Mouse (Mus musculus) embryonic facial prominence, embryonic 12.5 days (tissue): ENCODE measurements around the gene Map6. TPM values are rescaled to one million over a fixed set of nuclear protein-coding genes. Genes with fewer than 3 reads are reported as not detected.
A peak's percentile ranks its signal among the peaks of the same experiment; 100 is the strongest.

Source experiments
- ATAC-seq: fragments of 200-750 bp; cut with Nextera tagmentation; 2 replicates; pipeline ENCODE4 v1.8.0; 2017; ENCODE audit not compliant: insufficient number of reproducible peaks, insufficient read depth, low FRiP score, low TSS enrichment
- H3K27ac ChIP-seq: fragments of 300-500 bp; sonication (generic); 2 replicates; pipeline ENCODE4 v1.5.1; 2016; ENCODE audit warnings: mild to moderate bottlenecking
- H3K27me3 ChIP-seq: fragments of 300-500 bp; sonication (generic); 2 replicates; pipeline ENCODE4 v1.6.1; 2016; ENCODE audit warnings: mild to moderate bottlenecking, moderate library complexity
- H3K36me3 ChIP-seq: fragments of 300-500 bp; sonication (generic); 2 replicates; pipeline ENCODE4 v1.6.1; 2016; ENCODE audit warnings: mild to moderate bottlenecking
- H3K4me1 ChIP-seq: fragments of 300-500 bp; sonication (generic); 2 replicates; pipeline ENCODE4 v1.6.1; 2016
- H3K4me2 ChIP-seq: fragments of 300-500 bp; sonication (generic); replicated peaks from 2 replicates; pipeline ENCODE4 v1.6.1; 2016; ENCODE audit warnings: mild to moderate bottlenecking, moderate library complexity
- H3K4me3 ChIP-seq: fragments of 300-500 bp; sonication (generic); 2 replicates; pipeline ENCODE4 v1.5.1; 2016; ENCODE audit warnings: mild to moderate bottlenecking
- H3K9ac ChIP-seq: fragments of 300-500 bp; sonication (generic); 2 replicates; pipeline ENCODE4 v1.6.1; 2016; ENCODE audit warnings: mild to moderate bottlenecking, moderate library complexity
- H3K9me3 ChIP-seq: fragments of 300-500 bp; sonication (generic); 2 replicates; pipeline ENCODE4 v1.6.1; 2016; ENCODE audit warnings: mild to moderate bottlenecking, moderate library complexity
- WGBS: fragments of 180-500 bp; shearing (Covaris S2); methylation state at CpG from one replicate; pipeline ENCODE4 v1.1.7; 2016; 5-methylcytosine and 5-hydroxymethylcytosine counted together
- polyA plus RNA-seq: library from polyadenylated mRNA; unstranded; fragments of >200 nt; fragmentation: Nextera tagmentation; extraction: Ambion mirVana; gene quantifications from 2 replicates; pipeline ENCODE4 v1.2.1, GENCODE M21; 2016

Gene Map6
- polyA plus RNA-seq, 1 experiment from 2014 or later: 12.6 TPM

DNA sequence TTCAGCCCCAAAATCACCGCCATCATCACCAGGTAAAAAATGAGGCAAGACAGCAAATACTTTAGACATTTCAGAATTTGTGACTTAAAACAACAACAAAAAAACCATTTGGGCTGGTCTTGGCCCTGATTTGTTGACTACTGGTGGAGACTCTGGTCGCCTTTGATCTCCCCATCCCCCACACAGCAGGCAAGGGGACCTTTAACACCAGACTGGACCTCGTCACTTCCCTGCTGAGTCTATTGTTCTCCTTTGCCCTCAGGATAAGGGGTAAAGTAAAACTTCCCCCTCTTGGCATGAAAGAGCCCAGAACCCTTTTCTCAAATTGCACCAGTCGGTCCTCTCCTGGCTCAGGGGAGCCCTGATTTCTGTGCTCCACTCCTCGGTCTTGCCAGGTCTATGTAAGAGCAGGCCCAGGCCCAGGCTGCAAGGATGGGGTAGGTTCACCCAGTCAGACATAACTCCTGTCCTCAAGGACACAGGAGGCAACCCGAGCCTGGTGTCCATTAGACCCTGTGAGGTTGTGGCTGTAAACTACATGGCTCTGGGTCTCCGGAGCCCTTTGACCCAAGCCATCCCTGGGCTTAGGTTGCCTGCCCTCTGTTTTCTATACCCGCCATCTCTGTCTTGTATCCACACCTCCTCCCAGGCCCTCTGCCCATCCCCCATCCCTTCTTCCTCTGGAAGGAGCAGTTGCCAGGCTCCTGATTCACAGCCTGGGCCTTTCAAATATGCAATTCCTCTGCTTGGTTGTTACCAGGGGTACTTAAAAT is 30.2 kb upstream of the Map6 start:
- no peak for ATAC-seq
- H3K9ac ChIP-seq: 0 out of 2 replicates have a peak overlapping the region, but pooled peaks have one; percentile 34
- no peak overlapping the region for H3K4me3 ChIP-seq
- peaks cover 37% of the 10 kb centered on the region for H3K4me1 ChIP-seq
- H3K4me2 ChIP-seq: no peak overlapping the region
- no peaks in the 10 kb centered on the region for H3K36me3 ChIP-seq
- H3K9me3 ChIP-seq: no peaks in the 10 kb centered on the region
- WGBS: 18% methylated on average over 8 of the region's 8 CpGs
- H3K27me3 ChIP-seq: peaks cover 19% of the 10 kb centered on the region; the same call in 1 of the 2 replicates
- H3K27ac ChIP-seq: 0 out of 2 replicates have a peak overlapping the region, but pooled peaks have one; percentile 2

DNA sequence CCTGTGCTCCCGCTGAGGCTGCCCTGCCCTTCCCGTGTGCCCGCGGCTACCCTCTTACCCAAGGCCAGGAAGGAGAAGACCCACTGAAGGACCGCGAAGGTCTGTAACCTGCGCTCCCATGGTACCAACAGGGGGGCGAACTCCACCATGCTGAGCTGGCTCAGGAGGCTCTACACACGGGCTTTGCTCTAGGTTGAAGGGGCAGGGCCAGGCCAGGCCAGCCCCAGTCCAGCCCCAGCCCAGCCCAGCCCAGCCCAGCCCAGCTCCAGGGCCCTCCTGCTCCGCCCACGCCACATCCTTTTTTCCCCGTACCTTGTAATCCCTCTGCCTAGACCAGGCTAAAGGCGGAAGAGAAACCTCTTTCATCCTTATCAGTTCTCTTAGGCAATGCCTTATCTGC is 28.8 kb upstream of the Map6 start, which contains the start of gene Mogat2:
Gene Mogat2 (minus strand): TSS at position 203 of the 400 bp plus-strand sequence.
- 0 out of 2 replicates have a peak within 1 kb of the TSS, but pooled peaks have one; percentile 2 for H3K27ac ChIP-seq
- H3K27me3 ChIP-seq: peaks cover 19% of the 10 kb centered on the region; the same call in 1 of the 2 replicates
- ATAC-seq: no peak
- H3K9ac ChIP-seq: peak within 1 kb of the TSS; percentile 34; the same call in 1 of the 2 replicates
- peak within 1 kb of the TSS; percentile 15; the same call in 1 of the 2 replicates for H3K4me3 ChIP-seq
- no peaks in the 10 kb centered on the region for H3K9me3 ChIP-seq
- 8% methylated on average over 13 of the region's 13 CpGs for WGBS
- peak within 1 kb of the TSS; percentile 38 for H3K4me2 ChIP-seq
- H3K36me3 ChIP-seq: no peaks in the 10 kb centered on the region
- H3K4me1 ChIP-seq: peaks cover 37% of the 10 kb centered on the region

DNA sequence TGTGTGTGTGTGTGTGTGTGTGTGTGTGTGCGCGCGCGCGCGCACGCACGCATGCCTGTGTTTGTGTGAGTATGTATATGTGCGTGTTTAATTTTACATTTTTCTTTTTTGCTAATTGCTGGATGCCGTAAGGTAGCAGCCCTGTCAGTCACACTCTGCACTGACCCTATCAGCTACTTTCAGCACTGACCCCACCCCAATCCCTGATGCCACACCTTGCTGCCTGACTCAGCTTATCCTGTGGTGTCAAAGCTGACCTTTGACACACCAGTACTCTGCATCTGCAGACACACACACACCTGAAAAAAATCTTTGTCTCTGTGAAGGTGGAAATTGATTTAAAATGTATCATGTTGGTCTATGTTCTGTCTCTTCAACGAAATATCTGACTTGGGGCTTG is 25.1 kb upstream of the Map6 start:
- Histone ChIP-seq H3K4me3 (no peak overlapping the region), H3K9me3 (no peaks in the 10 kb centered on the region), H3K9ac (no peak overlapping the region), H3K36me3 (no peaks in the 10 kb centered on the region), H3K27me3 (peaks cover 19% of the 10 kb centered on the region; the same call in 1 of the 2 replicates), H3K27ac (no peak overlapping the region), H3K4me1 (peaks cover 19% of the 10 kb centered on the region), H3K4me2 (no peak overlapping the region)
- ATAC-seq: no peak
- 93% methylated on average over 11 of the region's 11 CpGs for WGBS

- ATAC-seq: no peak
- Histone ChIP-seq H3K9ac (no peak overlapping the region), H3K27me3 (peaks cover 4% of the 10 kb centered on the region; the same call in 1 of the 2 replicates), H3K27ac (no peak overlapping the region), H3K4me1 (0 out of 2 replicates have a peak, but pooled peaks cover 8% of the 10 kb centered on the region), H3K9me3 (no peaks in the 10 kb centered on the region), H3K4me2 (peak overlapping the region; percentile 76), H3K36me3 (no peaks in the 10 kb centered on the region), H3K4me3 (no peak overlapping the region)
- WGBS: 23% methylated on average over 5 of the region's 5 CpGs
Observed at GRCm38 (mm10) chr7:99248157-99248742, 19.0 kb upstream of the Map6 start.

- WGBS: 1% methylated on average over 32 of the region's 44 CpGs
- Histone ChIP-seq H3K27me3 (peaks cover 4% of the 10 kb centered on the region; the same call in 1 of the 2 replicates), H3K9me3 (no peaks in the 10 kb centered on the region), H3K9ac (peak overlapping the region; percentile 40), H3K27ac (no peak overlapping the region), H3K4me3 (peak overlapping the region; percentile 43), H3K36me3 (no peaks in the 10 kb centered on the region), H3K4me1 (0 out of 2 replicates have a peak, but pooled peaks cover 8% of the 10 kb centered on the region), H3K4me2 (peak overlapping the region; percentile 76)
- no peak for ATAC-seq
Observed at GRCm38 (mm10) chr7:99248906-99249581, 18.2 kb upstream of the Map6 start.

DNA sequence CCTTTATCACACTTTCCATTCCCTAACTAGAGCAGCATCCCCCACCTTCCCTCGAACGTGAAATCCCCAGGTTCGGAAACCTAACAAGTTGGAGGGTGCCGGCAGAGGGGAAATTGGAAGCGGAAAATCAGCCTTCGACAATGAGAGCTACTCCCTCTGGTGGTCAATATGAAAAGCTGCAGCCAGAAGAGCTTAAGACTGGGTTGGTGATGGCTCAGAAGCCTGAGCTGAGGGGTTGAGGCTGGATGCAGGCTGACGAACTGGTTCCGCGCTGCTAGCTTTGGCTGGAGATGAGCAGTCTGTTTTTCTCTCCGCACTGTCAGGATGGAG is 17.7 kb upstream of the Map6 start:
- Histone ChIP-seq H3K36me3 (no peaks in the 10 kb centered on the region), H3K9ac (no peak overlapping the region), H3K27ac (no peak overlapping the region), H3K4me1 (0 out of 2 replicates have a peak, but pooled peaks cover 8% of the 10 kb centered on the region), H3K4me2 (peak overlapping the region; percentile 76), H3K9me3 (no peaks in the 10 kb centered on the region), H3K4me3 (peak overlapping the region; percentile 43), H3K27me3 (peaks cover 4% of the 10 kb centered on the region; the same call in 1 of the 2 replicates)
- under 1% methylated on average over 10 of the region's 10 CpGs for WGBS
- no peak for ATAC-seq

- H3K27ac ChIP-seq: no peak overlapping the region
- no peaks in the 10 kb centered on the region for H3K9me3 ChIP-seq
- H3K36me3 ChIP-seq: no peaks in the 10 kb centered on the region
- WGBS: 32% methylated on average over 9 of the region's 9 CpGs
- no peak overlapping the region for H3K4me3 ChIP-seq
- no peak overlapping the region for H3K9ac ChIP-seq
- 0 out of 2 replicates have a peak, but pooled peaks cover 8% of the 10 kb centered on the region for H3K4me1 ChIP-seq
- H3K4me2 ChIP-seq: no peak overlapping the region
- peaks cover 4% of the 10 kb centered on the region; the same call in 1 of the 2 replicates for H3K27me3 ChIP-seq
- ATAC-seq: no peak
Observed at GRCm38 (mm10) chr7:99250386-99250785, 16.9 kb upstream of the Map6 start.

- H3K4me1 ChIP-seq: no peaks in the 10 kb centered on the region
- no peak overlapping the region for H3K4me2 ChIP-seq
- no peaks in the 10 kb centered on the region for H3K27me3 ChIP-seq
- no peak overlapping the region for H3K4me3 ChIP-seq
- no peak overlapping the region for H3K9ac ChIP-seq
- H3K9me3 ChIP-seq: no peaks in the 10 kb centered on the region
- no peak overlapping the region for H3K27ac ChIP-seq
- WGBS: 87% methylated on average over 7 of the region's 7 CpGs
- no peaks in the 10 kb centered on the region for H3K36me3 ChIP-seq
- ATAC-seq: no peak
Observed at GRCm38 (mm10) chr7:99255006-99255405, 12.2 kb upstream of the Map6 start.

GRCm38 (mm10) chr7:99261900-99262299 is 5.3 kb upstream of the Map6 start:
- WGBS: 42% methylated on average over 3 of the region's 3 CpGs
- H3K4me2 ChIP-seq: no peak overlapping the region
- no peak for ATAC-seq
- H3K9me3 ChIP-seq: no peaks in the 10 kb centered on the region
- no peak overlapping the region for H3K27ac ChIP-seq
- H3K9ac ChIP-seq: no peak overlapping the region
- no peaks in the 10 kb centered on the region for H3K4me1 ChIP-seq
- no peak overlapping the region for H3K4me3 ChIP-seq
- no peaks in the 10 kb centered on the region for H3K36me3 ChIP-seq
- H3K27me3 ChIP-seq: peaks cover 20% of the 10 kb centered on the region

GRCm38 (mm10) chr7:99263509-99263908 is 3.7 kb upstream of the Map6 start:
- no peak overlapping the region for H3K27ac ChIP-seq
- H3K4me2 ChIP-seq: no peak overlapping the region
- WGBS: 54% methylated on average over 4 of the region's 4 CpGs
- H3K27me3 ChIP-seq: peaks cover 36% of the 10 kb centered on the region
- no peaks in the 10 kb centered on the region for H3K36me3 ChIP-seq
- no peak for ATAC-seq
- peaks cover 15% of the 10 kb centered on the region; the same call in 1 of the 2 replicates for H3K4me1 ChIP-seq
- no peaks in the 10 kb centered on the region for H3K9me3 ChIP-seq
- H3K4me3 ChIP-seq: no peak overlapping the region
- no peak overlapping the region for H3K9ac ChIP-seq

- no peak for ATAC-seq
- Histone ChIP-seq H3K36me3 (no peaks in the 10 kb centered on the region), H3K4me3 (no peak overlapping the region), H3K9me3 (no peaks in the 10 kb centered on the region), H3K27ac (no peak overlapping the region), H3K4me2 (no peak overlapping the region), H3K4me1 (peaks cover 22% of the 10 kb centered on the region), H3K27me3 (peaks cover 47% of the 10 kb centered on the region), H3K9ac (no peak overlapping the region)
Observed at GRCm38 (mm10) chr7:99264597-99264996, 2.6 kb upstream of the Map6 start.
